Mouse (Mus musculus) left cerebral cortex, postnatal 36 days (tissue): ENCODE measurements around the gene Tmem161a. TPM values are rescaled to one million over a fixed set of nuclear protein-coding genes. Genes with fewer than 3 reads are reported as not detected.

ENCODE experiments used
- DNase-seq, 2 experiments: peaks; one replicate each; pipeline ENCODE4 v3.0.0; 2021 to 2022; ENCODE audit warnings: low spot score in 2 of 2, mixed read lengths in 1 of 2
- intact Hi-C: fragments of 180-260 bp; cut with DNase I; formaldehyde crosslinking; loops from one replicate; pipeline ENCODE4 v1.15.1; 2025
- total RNA-seq, 2 experiments: library from RNA; stranded (reverse); gene quantifications; 2 replicates each; pipeline ENCODE4 v1.2.3; 2021

The Tmem161a gene
- total RNA-seq, 2 experiments from 2014 or later, result 42.9 to 60.1 TPM

GRCm38 (mm10) chr8:70230837-70231236, 58.7 kb downstream of the Tmem161a start:
- DNase-seq, result no peak
- intact Hi-C loops, result loop anchor here (5.0 to 10.0 kb wide), 2 partner anchors 39 to 316 kb away; no protein-coding TSS in a partner anchor

Other genes starting within 250 kb of the Tmem161a start
- gene Gatad2a, start 176.0 kb upstream of the Tmem161a start, total RNA-seq, result 10 to 100 TPM; 27.3 to 27.6 TPM
- gene Mau2, start 129.6 kb upstream of the Tmem161a start, total RNA-seq, result 10 to 100 TPM; 71.3 to 78.7 TPM
- 10 to 100 TPM; 48.5 to 53.4 TPM for gene Sugp1, start 129.5 kb upstream of the Tmem161a start, total RNA-seq
- gene Tm6sf2, start 99.4 kb upstream of the Tmem161a start, total RNA-seq, result 1 to 10 TPM; 1.5 TPM
- gene Hapln4, start 88.9 kb upstream of the Tmem161a start, total RNA-seq, result 10 to 100 TPM; 78.4 to 95.6 TPM
- 100 to 1,000 TPM; 192 to 201 TPM for gene Ncan, start 51.5 kb upstream of the Tmem161a start, total RNA-seq
- 10 to 100 TPM; 18.5 to 27.4 TPM for gene Nr2c2ap, start 41.0 kb upstream of the Tmem161a start, total RNA-seq
- 10 to 100 TPM; 12.7 to 16.7 TPM for gene Rfxank, start 33.2 kb upstream of the Tmem161a start, total RNA-seq
- gene Borcs8, start 32.9 kb upstream of the Tmem161a start, total RNA-seq, result 10 to 100 TPM; 47.9 to 50.5 TPM
- gene Mef2b, start 32.6 kb upstream of the Tmem161a start, total RNA-seq, result under 1 TPM; 0.61 to 0.64 TPM
- 10 to 100 TPM; 29.7 to 45.9 TPM for gene Slc25a42, start 39.9 kb downstream of the Tmem161a start, total RNA-seq
- 100 to 1,000 TPM; 105 to 126 TPM for gene Sugp2, start 61.9 kb downstream of the Tmem161a start, total RNA-seq
- gene Armc6, start 62.1 kb downstream of the Tmem161a start, total RNA-seq, result 10 to 100 TPM; 37.4 to 42.2 TPM
- gene Homer3, start 110.5 kb downstream of the Tmem161a start, total RNA-seq, result 1 to 10 TPM; 9.1 to 9.6 TPM
- gene Ddx49, start 130.1 kb downstream of the Tmem161a start, total RNA-seq, result 10 to 100 TPM; 47.8 to 49.8 TPM
- gene Cope, start 130.2 kb downstream of the Tmem161a start, total RNA-seq, result 100 to 1,000 TPM; 124 to 139 TPM
- gene Cers1, start 143.4 kb downstream of the Tmem161a start, total RNA-seq, result 100 to 1,000 TPM; 101 to 104 TPM
- gene Gdf1, start 157.5 kb downstream of the Tmem161a start, total RNA-seq, result 10 to 100 TPM; 15.3 to 23.7 TPM
- gene Upf1, start 180.9 kb downstream of the Tmem161a start, total RNA-seq, result 10 to 100 TPM; 59.2 to 66.3 TPM
- under 1 TPM; 0.25 to 0.88 TPM for gene Comp, start 201.2 kb downstream of the Tmem161a start, total RNA-seq